Mouse (Mus musculus) adipose tissue, adult 10 weeks (tissue): ENCODE measurements around the gene Gm2075. TPM values are rescaled to one million over a fixed set of nuclear protein-coding genes. Genes with fewer than 3 reads are reported as not detected.

ENCODE experiments used
- polyA plus RNA-seq: library from polyadenylated mRNA; stranded (reverse); fragments of 350-450 nt; fragmentation: Illumina TruSeq; extraction: RNeasy Lipid Tissue Mini Kit (QIAGEN cat#74804); gene quantifications from one replicate; pipeline ENCODE4 v1.2.3, GENCODE M21; 2014; ENCODE audit warnings: low read depth, low replicate concordance

Gm2075 gene
- not detected for polyA plus RNA-seq

DNA sequence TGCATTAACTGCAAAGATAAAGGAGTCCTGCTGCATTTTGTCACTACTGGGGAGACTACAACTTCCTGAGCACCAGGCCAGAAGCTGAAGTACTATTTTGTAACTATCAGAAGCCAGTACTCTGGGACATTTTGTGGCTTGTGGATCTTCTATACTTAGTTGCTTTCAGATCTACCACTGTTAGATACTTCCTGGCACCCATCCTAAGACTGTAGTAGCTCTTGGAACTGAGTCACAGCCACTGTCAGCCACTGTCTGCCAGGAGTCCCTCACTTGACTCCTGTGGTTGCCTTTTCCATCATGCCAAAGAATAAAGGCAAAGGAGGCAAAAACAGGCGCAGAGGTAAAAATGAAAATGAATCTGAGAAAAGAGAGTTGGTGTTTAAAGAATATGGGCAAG is at the start of gene Gm2075:
Gm2075 (plus strand) TSS at position 301 of the 400 bp plus-strand sequence.

DNA sequence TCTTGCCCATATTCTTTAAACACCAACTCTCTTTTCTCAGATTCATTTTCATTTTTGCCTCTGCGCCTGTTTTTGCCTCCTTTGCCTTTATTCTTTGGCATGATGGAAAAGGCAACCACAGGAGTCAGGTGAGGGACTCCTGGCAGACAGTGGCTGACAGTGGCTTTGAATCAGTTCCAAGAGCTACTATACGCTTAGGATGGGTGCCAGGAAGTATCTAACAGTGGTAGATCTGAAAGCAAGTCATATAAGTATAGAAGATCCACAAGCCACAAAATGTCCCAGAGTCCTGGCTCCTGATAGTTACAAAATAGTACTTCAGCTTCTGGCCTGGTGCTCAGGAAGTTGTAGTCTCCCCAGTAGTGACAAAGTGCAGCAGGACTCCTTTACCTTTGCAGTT is 7.0 kb downstream of the Gm2075 start, which contains the start of gene Gm6803:
Gm6803 (minus strand) TSS at position 101 of the 400 bp plus-strand sequence.

DNA sequence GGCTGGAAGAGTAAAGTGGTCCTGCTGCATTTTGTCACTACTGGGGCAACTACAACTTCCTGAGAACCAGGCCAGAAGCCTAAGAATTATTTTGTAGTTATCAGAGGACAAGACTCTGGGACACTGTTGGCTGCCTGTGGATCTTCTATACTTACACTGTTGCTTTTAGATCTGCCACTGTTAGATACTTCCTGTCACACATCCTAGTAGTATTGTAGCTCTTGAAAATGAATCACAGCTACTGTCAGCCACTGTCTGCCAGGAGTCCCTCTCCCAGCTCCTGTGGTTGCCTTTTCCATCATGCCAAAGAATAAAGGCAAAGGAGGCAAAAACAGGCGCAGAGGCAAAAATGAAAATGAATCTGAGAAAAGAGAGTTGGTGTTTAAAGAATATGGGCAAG is 15.1 kb downstream of the Gm2075 start, which contains the start of gene Gm2056:
Gm2056 (plus strand) TSS at position 301 of the 400 bp plus-strand sequence.

Other genes starting within 250 kb of the Gm2075 start
- not detected for gene Gm21319, start 236.1 kb upstream of the Gm2075 start, polyA plus RNA-seq
- gene Gm21936, start 216.3 kb upstream of the Gm2075 start, polyA plus RNA-seq: not detected
- not detected for gene BB287469, start 195.3 kb upstream of the Gm2075 start, polyA plus RNA-seq
- gene Gm2001, start 169.5 kb upstream of the Gm2075 start, polyA plus RNA-seq: not detected
- gene Gm2016, start 137.8 kb upstream of the Gm2075 start, polyA plus RNA-seq: not detected
- gene Gm2022, start 116.5 kb upstream of the Gm2075 start, polyA plus RNA-seq: not detected
- not detected for gene Gm2035, start 92.0 kb upstream of the Gm2075 start, polyA plus RNA-seq
- gene Gm2042, start 57.8 kb upstream of the Gm2075 start, polyA plus RNA-seq: not detected
- gene Gm6803, start 6.9 kb downstream of the Gm2075 start, polyA plus RNA-seq: not detected
- not detected for gene Gm2056, start 15.2 kb downstream of the Gm2075 start, polyA plus RNA-seq
- not detected for gene Gm16368, start 71.8 kb downstream of the Gm2075 start, polyA plus RNA-seq
- gene Gm10436, start 170.3 kb downstream of the Gm2075 start, polyA plus RNA-seq: not detected
- not detected for gene Gm8332, start 238.3 kb downstream of the Gm2075 start, polyA plus RNA-seq